Mouse (Mus musculus) midbrain, embryonic 12.5 days (tissue): Measurements from ENCODE around the gene Trappc3. TPM values are rescaled to one million over a fixed set of nuclear protein-coding genes. Genes with fewer than 3 reads are reported as not detected.
A peak's percentile ranks its signal among the peaks of the same experiment; 100 is the strongest.

Source experiments
- ATAC-seq: fragments of 200-750 bp; cut with Nextera tagmentation; 2 replicates; pipeline ENCODE4 v1.8.0; 2017; ENCODE audit warnings: low read depth, moderate TSS enrichment, moderate library complexity; ENCODE audit not compliant: low FRiP score
- H3K27ac ChIP-seq: fragments of 300-500 bp; sonication (generic); replicated peaks from 2 replicates; pipeline ENCODE4 v1.5.1; 2016; ENCODE audit warnings: mild to moderate bottlenecking
- H3K27me3 ChIP-seq: fragments of 300-500 bp; sonication (generic); 2 replicates; pipeline ENCODE4 v1.6.1; 2016; ENCODE audit warnings: mild to moderate bottlenecking
- H3K36me3 ChIP-seq: fragments of 300-500 bp; sonication (generic); 2 replicates; pipeline ENCODE4 v1.6.1; 2016
- H3K4me1 ChIP-seq: fragments of 300-500 bp; sonication (generic); 2 replicates; pipeline ENCODE4 v1.6.1; 2016
- H3K4me2 ChIP-seq: fragments of 300-500 bp; sonication (generic); replicated peaks from 2 replicates; pipeline ENCODE4 v1.6.1; 2016; ENCODE audit warnings: mild to moderate bottlenecking, moderate library complexity
- H3K4me3 ChIP-seq: fragments of 300-500 bp; sonication (generic); 2 replicates; pipeline ENCODE4 v1.5.1; 2016; ENCODE audit warnings: mild to moderate bottlenecking
- H3K9ac ChIP-seq: fragments of 300-500 bp; sonication (generic); replicated peaks from 2 replicates; pipeline ENCODE4 v1.6.1; 2016; ENCODE audit warnings: mild to moderate bottlenecking, moderate library complexity
- H3K9me3 ChIP-seq: fragments of 300-500 bp; sonication (generic); 2 replicates; pipeline ENCODE4 v1.6.1; 2016; ENCODE audit warnings: mild to moderate bottlenecking
- WGBS: fragments of 180-500 bp; shearing (Covaris S2); methylation state at CpG from one replicate; pipeline ENCODE4 v1.1.7; 2016; 5-methylcytosine and 5-hydroxymethylcytosine counted together
- polyA plus RNA-seq: library from polyadenylated mRNA; unstranded; fragments of >200 nt; fragmentation: Nextera tagmentation; extraction: Ambion mirVana; gene quantifications from 2 replicates; pipeline ENCODE4 v1.2.1, GENCODE M21; 2016

The Trappc3 gene
- polyA plus RNA-seq, 1 experiment from 2014 or later: 103 TPM

DNA sequence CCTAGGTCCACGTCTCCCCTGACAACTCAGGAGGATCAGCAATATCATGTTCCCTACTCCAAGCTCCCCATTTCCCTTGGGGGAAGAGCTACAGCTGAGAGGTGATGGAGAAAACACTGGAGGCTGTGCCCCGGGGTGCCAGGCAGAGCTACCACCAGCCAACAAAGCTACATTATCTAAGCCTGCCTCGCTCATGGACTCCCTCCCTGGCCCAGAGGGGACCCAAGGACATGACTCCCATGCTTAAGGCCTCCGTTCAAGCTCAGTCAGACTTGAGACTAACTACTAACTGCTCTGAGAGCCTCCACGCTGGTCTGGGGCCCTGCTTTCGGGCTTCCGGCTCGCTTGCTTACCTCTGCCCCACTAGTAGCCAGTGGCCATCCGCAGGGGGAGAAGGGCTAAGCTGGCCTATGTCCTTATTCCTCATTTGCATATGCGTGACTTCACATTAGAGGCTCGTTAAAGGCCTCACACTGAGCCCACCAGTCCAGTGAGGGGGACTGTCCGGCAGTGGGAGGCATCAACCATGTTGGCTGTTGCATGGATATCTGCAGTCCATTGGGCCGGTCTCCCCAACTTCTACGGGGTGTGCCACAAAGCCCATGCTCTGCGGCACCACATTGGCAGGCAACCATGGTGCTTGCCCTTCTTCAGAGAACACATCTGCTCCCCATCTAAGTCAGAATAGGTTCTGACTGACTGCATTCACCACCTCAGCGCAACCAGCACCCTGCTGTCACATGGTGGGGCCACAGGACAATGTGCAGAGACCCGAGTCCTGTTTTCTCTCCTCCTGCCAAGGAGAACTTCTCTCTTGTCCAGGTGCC lies 9.5 kb upstream of the Trappc3 start:
- peak overlapping the region; percentile 2; the same call in 1 of the 2 replicates for H3K4me3 ChIP-seq
- H3K27ac ChIP-seq: no peak overlapping the region
- peaks cover 80% of the 10 kb centered on the region for H3K4me1 ChIP-seq
- no peak for ATAC-seq
- H3K4me2 ChIP-seq: peak overlapping the region; percentile 34
- H3K9ac ChIP-seq: peak overlapping the region; percentile 25
- H3K9me3 ChIP-seq: no peaks in the 10 kb centered on the region
- WGBS: 72% methylated on average over 17 of the region's 17 CpGs
- H3K36me3 ChIP-seq: 0 out of 2 replicates have a peak, but pooled peaks cover 9% of the 10 kb centered on the region
- H3K27me3 ChIP-seq: no peaks in the 10 kb centered on the region

DNA sequence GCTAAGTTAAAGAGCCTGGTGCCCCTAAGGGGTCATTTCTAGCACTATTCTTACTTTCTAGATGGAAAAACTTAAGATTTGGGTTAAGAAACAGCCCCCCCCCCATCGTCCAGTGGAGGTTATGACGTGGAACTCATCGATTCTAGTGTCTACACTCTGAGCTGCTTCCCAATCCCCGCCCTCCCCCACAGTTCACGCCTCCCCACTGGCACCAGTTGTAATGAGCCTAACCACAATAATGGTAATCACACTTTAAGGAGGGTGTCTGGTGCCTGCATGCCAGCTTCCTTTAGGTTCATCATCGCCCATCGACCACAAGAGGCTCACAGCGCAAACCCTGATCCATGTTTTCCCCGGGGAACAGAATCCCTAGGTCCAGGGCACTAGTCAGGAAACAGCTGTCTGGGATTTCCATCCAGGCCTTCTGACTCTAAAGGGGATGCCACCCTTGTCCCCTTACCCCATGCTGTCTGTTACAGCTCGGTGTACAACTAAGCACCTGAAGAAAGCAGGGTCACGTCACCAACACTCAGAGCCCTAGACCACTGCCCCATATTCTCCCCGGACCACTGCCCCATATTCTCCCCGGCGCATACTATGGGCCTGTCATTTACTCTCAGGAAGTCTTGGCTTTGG lies 8.4 kb upstream of the Trappc3 start:
- peak overlapping the region; percentile 98 for H3K4me3 ChIP-seq
- WGBS: 77% methylated on average over 14 of the region's 14 CpGs
- peak overlapping the region; percentile 99 for H3K4me2 ChIP-seq
- H3K27ac ChIP-seq: no peak overlapping the region
- no peaks in the 10 kb centered on the region for H3K9me3 ChIP-seq
- peaks cover 73% of the 10 kb centered on the region for H3K4me1 ChIP-seq
- 0 out of 2 replicates have a peak, but pooled peaks cover 9% of the 10 kb centered on the region for H3K36me3 ChIP-seq
- no peak for ATAC-seq
- H3K27me3 ChIP-seq: no peaks in the 10 kb centered on the region
- H3K9ac ChIP-seq: peak overlapping the region; percentile 100

DNA sequence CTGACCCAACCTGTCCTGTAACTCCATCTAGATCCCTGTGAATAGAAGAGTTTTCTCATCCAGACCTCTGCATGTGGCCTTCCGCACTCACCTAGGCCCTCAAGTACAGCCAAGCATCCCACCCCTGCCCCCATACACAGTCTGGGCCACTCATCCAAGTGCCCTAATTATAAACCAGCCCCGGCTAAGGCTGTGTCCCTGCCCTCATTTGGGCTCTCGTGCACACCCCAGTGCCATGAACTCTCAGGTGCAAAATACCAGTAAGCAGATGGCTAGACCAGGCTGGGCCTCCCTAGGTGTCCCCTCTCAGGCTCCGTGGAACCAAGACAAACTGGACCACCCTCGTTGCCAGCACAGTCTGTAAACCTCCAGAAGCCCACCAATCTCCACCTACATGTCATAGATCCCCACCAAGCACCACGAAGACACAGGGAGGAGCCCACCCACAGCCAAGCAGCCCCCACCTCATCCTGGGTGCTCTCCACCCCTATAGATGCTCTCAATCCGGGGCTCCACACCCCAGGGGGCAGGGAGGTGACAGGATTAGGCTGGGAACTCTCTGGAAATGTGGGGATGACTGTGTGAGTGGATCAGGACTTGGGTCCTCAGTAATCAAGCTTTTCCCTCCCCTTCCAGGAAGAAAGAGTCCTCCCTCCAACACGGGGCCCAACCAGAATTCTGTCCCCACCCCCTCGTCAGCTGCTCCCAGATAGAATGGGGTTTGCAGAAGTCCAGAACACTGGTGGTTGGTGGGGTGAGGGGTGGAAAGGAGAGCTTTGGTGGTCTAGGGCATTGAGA lies 7.6 kb upstream of the Trappc3 start:
- Histone ChIP-seq H3K4me1 (peaks cover 74% of the 10 kb centered on the region), H3K9ac (peak overlapping the region; percentile 100), H3K27me3 (no peaks in the 10 kb centered on the region), H3K36me3 (0 out of 2 replicates have a peak, but pooled peaks cover 9% of the 10 kb centered on the region), H3K9me3 (no peaks in the 10 kb centered on the region), H3K4me3 (peak overlapping the region; percentile 98), H3K27ac (peak overlapping the region; percentile 94), H3K4me2 (peak overlapping the region; percentile 99)
- WGBS: 20% methylated on average over 9 of the region's 9 CpGs
- ATAC-seq: no peak

DNA sequence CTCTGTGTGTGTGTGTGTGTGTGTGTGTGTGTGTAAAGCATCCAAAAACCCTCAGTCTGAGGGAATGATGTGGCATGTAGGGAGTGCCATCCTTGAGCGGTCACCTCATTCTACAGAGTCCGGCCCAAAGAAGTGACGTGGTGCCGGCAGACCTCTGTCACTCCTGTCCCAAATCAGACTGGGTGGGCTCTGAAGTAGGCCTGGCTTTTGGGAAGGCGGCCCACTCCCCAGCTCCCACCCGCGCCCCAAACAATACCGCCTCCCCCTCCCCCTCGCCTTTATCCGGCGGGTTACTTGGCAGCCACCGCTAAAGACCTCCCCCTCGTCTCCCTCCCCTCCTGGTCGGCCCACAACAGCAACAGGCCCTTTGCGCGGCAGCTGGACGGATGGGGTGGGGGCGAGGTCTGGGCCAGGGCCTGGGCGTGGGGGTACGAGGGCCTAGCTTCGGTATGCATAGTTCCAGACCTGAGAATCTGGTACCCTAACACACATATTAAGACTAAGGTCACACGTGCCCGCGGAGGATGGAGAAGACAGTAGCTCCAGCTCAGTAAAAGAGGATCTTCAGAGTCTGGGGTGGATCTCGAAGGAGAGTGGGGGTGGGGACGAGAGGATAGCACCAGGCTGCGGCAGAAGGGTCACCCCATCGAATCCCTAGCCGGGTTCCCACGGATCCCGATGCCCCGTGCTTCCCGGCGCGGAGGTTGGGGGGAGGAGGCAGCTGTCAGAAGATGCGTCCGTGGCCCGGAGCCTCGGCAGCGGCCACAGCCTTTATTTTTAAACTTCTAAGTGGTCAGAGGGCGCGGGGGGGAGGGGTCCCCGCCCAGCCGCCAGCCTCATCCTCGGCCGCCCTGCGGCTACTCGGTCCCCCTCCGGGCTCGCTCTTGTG lies 6.8 kb upstream of the Trappc3 start:
- Histone ChIP-seq H3K27ac (peak overlapping the region; percentile 94), H3K4me2 (peak overlapping the region; percentile 99), H3K4me3 (peak overlapping the region; percentile 98), H3K27me3 (no peaks in the 10 kb centered on the region), H3K4me1 (peaks cover 76% of the 10 kb centered on the region), H3K36me3 (0 out of 2 replicates have a peak, but pooled peaks cover 9% of the 10 kb centered on the region), H3K9ac (peak overlapping the region; percentile 100), H3K9me3 (no peaks in the 10 kb centered on the region)
- under 1% methylated on average over 50 of the region's 50 CpGs for WGBS
- ATAC-seq: peak; percentile 57

DNA sequence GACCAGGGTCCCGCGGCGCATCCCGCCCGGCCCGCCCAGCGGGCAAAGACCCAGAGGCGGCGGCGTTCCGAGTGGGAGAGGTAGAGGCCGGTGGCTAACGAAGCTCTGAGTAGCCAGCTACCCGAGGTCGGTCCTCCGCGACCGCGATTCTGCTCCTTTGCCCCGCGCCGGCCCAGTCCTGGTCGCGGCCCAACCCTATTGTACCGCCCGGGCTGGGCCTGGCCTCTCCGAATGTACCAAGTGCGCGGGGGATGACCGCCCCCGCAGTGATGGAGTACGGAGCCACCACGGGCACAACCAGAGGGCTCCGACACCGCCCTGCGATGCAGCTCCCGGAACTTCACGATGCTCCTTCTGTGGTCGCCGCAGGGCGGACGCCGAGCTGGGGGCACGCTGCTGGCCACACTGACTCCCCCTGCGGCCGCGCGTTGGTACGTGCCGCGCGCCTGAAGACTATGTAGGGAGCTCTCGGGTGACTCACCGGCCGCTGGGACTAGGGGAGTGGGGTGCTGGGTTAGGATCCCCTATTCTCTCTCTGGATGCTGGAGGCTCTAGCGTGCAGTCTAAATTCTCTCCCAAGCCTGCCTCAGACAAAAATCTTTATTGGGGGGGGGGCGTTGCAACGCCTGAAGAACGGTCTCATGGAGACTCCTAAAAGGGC lies 5.9 kb upstream of the Trappc3 start, which contains the start of gene Map7d1:
TSS of gene Map7d1 (minus strand) at position 213 of the 661 bp plus-strand sequence.
- Histone ChIP-seq H3K4me2 (peak within 1 kb of the TSS; percentile 99), H3K4me1 (peaks cover 76% of the 10 kb centered on the region), H3K4me3 (peak within 1 kb of the TSS; percentile 98), H3K9me3 (no peaks in the 10 kb centered on the region), H3K36me3 (0 out of 2 replicates have a peak, but pooled peaks cover 9% of the 10 kb centered on the region), H3K9ac (peak within 1 kb of the TSS; percentile 100), H3K27me3 (no peaks in the 10 kb centered on the region), H3K27ac (peak within 1 kb of the TSS; percentile 94)
- WGBS: under 1% methylated on average over 58 of the region's 59 CpGs
- ATAC-seq: peak; percentile 84

DNA sequence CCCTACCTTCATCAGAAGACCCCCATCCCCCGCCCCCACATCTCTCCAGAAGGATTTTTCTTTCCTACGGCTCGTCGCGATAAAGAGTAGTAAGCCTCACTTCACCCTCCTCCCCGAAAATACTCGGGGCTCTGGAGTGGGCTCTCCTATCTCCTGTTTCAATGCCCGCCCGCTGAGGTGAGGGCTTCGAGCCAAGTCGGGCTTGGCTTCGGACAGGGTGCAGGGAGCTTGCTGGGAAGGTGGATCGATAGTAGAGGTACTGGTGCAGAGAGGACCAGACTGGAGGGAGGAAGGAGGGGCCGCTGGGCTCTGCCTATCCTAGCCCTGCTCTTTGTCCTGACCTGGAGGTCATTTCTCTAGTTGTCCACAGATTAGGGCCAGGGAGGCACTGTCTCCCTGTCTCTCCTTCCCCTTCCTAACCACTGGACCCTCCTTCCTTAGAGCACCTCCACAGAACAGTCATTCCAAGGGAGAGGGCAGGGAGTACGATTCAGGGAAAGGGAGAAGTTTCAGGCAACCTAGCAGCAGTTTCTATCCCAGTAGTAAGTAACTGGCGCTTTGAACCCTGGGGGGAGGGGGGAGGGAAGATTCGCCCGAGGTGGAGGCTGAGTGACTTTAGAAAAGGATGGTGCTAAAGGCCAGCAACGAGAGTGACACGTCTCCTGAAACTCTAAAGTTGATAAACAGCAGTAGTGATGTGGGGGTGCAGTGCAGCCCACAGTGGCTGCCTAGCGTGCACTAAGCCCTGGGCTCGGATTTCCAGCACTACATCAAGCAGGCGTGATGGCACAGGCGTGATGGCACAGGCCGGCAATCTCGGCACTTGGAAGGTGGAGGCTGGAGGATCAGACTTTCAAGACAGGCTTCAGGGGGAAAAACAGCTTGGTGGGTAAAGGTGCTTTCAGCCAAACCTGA lies 4.9 kb upstream of the Trappc3 start:
- Histone ChIP-seq H3K36me3 (0 out of 2 replicates have a peak, but pooled peaks cover 5% of the 10 kb centered on the region), H3K4me3 (peak overlapping the region; percentile 98), H3K9ac (peak overlapping the region; percentile 100), H3K4me2 (peak overlapping the region; percentile 99), H3K27ac (peak overlapping the region; percentile 94), H3K9me3 (no peaks in the 10 kb centered on the region), H3K4me1 (peaks cover 73% of the 10 kb centered on the region), H3K27me3 (no peaks in the 10 kb centered on the region)
- no peak for ATAC-seq
- WGBS: 2% methylated on average over 25 of the region's 26 CpGs

DNA sequence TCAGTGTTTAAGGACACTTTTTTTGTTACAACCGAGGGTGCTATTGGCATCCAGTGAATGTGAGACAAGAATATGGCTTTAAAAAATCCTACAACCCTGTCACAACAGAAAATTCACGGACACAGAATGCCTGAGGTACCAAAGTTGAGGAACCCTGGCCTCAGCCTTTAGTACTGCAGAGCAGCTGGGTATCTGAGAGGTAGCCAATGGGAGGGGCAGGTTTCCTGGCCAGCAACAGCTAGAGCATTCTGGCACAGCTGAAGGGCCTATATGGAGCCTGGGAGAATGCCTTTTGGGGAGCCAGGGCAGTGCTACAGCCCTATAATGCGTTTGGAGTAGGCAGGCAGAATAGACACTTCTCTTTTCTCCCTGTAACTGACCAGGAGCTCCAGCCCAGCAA lies 3.1 kb upstream of the Trappc3 start:
- H3K9ac ChIP-seq: no peak overlapping the region

DNA sequence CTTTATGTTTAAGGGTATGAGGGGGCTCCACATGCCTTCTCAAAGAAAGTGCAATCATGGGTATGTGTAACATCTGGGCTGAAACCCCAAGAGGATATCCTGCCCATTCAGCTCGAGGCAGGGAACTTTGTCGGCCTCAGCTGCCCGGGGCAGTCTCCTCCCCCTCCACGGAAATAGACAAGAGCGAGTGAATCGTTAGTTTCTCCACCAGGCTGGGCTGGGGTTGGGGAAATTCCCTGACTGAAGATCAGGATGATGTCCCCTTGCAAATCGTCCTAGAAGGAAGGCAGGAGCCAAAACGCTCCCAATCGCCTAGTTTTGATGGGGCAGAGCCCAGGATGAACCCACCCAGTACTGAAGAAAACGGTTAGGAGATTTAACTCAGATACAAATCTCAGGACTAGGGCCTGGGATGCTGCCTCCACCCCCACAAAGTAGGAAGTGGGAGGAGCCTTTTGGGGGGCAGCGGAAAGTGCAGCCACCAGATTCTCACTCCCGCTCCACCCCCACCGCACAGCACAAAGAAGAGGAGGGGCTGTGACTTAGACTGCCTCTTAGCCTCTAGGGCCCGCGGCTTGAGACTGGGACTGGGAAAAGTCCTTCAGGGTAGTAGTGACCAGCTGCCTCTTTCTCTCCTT lies 2.5 kb upstream of the Trappc3 start:
- no peaks in the 10 kb centered on the region for H3K27me3 ChIP-seq
- WGBS: under 1% methylated on average over 15 of the region's 15 CpGs
- H3K36me3 ChIP-seq: no peaks in the 10 kb centered on the region
- no peaks in the 10 kb centered on the region for H3K9me3 ChIP-seq
- H3K9ac ChIP-seq: 0 out of 2 replicates have a peak overlapping the region, but pooled peaks have one; percentile 4
- peak overlapping the region; percentile 39 for H3K4me2 ChIP-seq
- ATAC-seq: no peak
- H3K4me3 ChIP-seq: peak overlapping the region; percentile 6; the same call in 1 of the 2 replicates
- peaks cover 57% of the 10 kb centered on the region for H3K4me1 ChIP-seq
- H3K27ac ChIP-seq: peak overlapping the region; percentile 63

More for the DNA sequence above, 3.1 kb upstream of the Trappc3 start:
- peak overlapping the region; percentile 63 for H3K27ac ChIP-seq
- H3K27me3 ChIP-seq: no peaks in the 10 kb centered on the region
- no peak for ATAC-seq
- no peaks in the 10 kb centered on the region for H3K9me3 ChIP-seq
- H3K4me3 ChIP-seq: no peak overlapping the region
- peaks cover 63% of the 10 kb centered on the region for H3K4me1 ChIP-seq
- no peak overlapping the region for H3K4me2 ChIP-seq
- 19% methylated on average over 3 of the region's 3 CpGs for WGBS
- H3K36me3 ChIP-seq: no peaks in the 10 kb centered on the region

DNA sequence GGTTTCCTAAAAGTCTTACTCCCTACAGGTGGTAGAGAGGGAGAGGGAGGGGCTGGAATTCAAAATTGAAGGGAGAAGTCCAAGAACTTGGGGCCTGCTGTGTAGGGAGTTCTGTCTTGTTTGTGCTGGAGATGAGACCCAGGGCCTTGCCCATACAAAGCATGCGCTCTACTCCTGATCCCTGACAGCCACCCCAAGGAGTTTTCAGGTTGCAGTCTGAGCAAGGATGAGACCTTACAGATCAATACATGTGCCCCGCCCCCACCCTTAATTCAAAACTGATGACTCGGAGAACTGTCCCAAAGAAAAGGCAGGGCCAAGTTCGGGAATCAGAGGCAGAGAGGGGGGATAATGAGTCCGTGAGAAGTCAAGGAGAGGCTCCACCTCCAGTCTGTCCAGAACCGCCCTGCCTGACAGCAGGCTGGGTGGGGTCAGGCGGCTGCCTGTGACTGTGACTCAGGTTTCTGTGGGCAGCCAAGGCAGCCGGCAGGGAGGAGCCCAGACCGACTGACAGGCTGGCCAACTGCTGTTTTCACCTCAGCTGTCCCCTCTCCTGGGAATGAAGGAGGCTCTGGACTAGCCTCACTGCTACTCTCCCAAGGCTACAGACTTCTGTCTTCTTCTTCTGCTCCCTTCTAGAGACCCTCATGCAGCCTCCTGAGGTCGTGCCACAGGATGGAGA lies 1.5 kb upstream of the Trappc3 start:
- H3K4me3 ChIP-seq: no peak overlapping the region
- H3K4me1 ChIP-seq: peaks cover 54% of the 10 kb centered on the region
- H3K36me3 ChIP-seq: no peaks in the 10 kb centered on the region
- H3K27me3 ChIP-seq: no peaks in the 10 kb centered on the region
- WGBS: 5% methylated on average over 10 of the region's 10 CpGs
- peak overlapping the region; percentile 49; the same call in 1 of the 2 replicates for H3K9ac ChIP-seq
- H3K4me2 ChIP-seq: 0 out of 2 replicates have a peak overlapping the region, but pooled peaks have one; percentile 9
- no peaks in the 10 kb centered on the region for H3K9me3 ChIP-seq
- no peak for ATAC-seq
- peak overlapping the region; percentile 63 for H3K27ac ChIP-seq
